Mouse (Mus musculus) thymus, postnatal 0 days (tissue): Measurements from ENCODE around the gene Apbb2. TPM values are rescaled to one million over a fixed set of nuclear protein-coding genes. Genes with fewer than 3 reads are reported as not detected.

ENCODE experiments used
- polyA plus RNA-seq: library from polyadenylated mRNA; unstranded; fragments of >200 nt; fragmentation: Nextera tagmentation; extraction: Ambion mirVana; gene quantifications from 2 replicates; pipeline ENCODE4 v1.2.1, GENCODE M21; 2015

Gene Apbb2
- polyA plus RNA-seq, 1 experiment from 2014 or later = 10.6 TPM

Other genes starting within 250 kb of the Apbb2 start
- 3.8 and 4.3 TPM in 2 replicates for gene Uchl1, start 57.3 kb upstream of the Apbb2 start, polyA plus RNA-seq
- 9.4 and 12.9 TPM in 2 replicates for gene Limch1, start 127.0 kb upstream of the Apbb2 start, polyA plus RNA-seq